Mouse (Mus musculus): ENCODE measurements around the gene Prdm16. TPM values are rescaled to one million over a fixed set of nuclear protein-coding genes. Genes with fewer than 3 reads are reported as not detected.

The Prdm16 gene
- polyA plus RNA-seq, 1 experiment, result not detected

- H3K4me1 ChIP-seq, result no peaks in the 10 kb centered on the region
- H3K4me3 ChIP-seq (replicated peaks), result no peak overlapping the region
- no peaks in the 10 kb centered on the region for H3K9me3 ChIP-seq
- no peak for TF ChIP-seq FLI1 (IDR thresholded peaks at IDR 0.05; ENCODE audit: low read length)
- H3K27me3 ChIP-seq (replicated peaks), result peaks cover 40% of the 10 kb centered on the region
- no peaks in the 10 kb centered on the region for H3K36me3 ChIP-seq (replicated peaks; ENCODE audit: low read length)
Observed at GRCm38 (mm10) chr4:154592562-154592961, 44.1 kb downstream of the Prdm16 start.

- no peaks in the 10 kb centered on the region for H3K9me3 ChIP-seq
- no peak overlapping the region for H3K4me3 ChIP-seq (replicated peaks)
- no peaks in the 10 kb centered on the region for H3K36me3 ChIP-seq (replicated peaks; ENCODE audit: low read length)
- no peak for TF ChIP-seq FLI1 (IDR thresholded peaks at IDR 0.05; ENCODE audit: low read length)
- TF ChIP-seq GATA1 (IDR thresholded peaks at IDR 0.05; ENCODE audit: borderline replicate concordance, low read length), result no peak
- peaks cover 45% of the 10 kb centered on the region for H3K27me3 ChIP-seq (replicated peaks)
- H3K4me1 ChIP-seq, result no peaks in the 10 kb centered on the region
Observed at GRCm38 (mm10) chr4:154590910-154591309, 45.8 kb downstream of the Prdm16 start.

DNA sequence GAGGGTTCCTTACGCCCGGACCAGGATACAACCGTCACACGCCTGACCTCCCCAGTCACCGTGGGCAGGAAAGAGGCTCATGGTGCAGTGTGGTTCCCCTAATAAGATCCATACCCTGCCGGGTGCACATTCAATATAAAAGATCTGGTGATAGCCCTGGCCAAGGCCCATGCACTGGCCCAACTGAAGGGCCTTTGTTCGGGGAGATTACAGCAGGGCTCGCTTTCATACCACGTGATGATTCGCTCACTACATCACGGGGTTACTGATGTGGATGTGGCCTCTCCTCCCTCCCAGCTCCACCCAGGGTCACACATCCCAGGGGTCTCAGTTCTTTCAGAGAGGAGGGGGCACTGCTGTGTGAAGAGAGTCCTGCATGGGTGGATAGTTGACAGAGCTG lies 50.3 kb downstream of the Prdm16 start:
- peaks cover 28% of the 10 kb centered on the region for H3K27me3 ChIP-seq (replicated peaks)
- H3K4me1 ChIP-seq, result no peaks in the 10 kb centered on the region
- no peak overlapping the region for H3K4me3 ChIP-seq (replicated peaks)
- H3K9me3 ChIP-seq, result no peaks in the 10 kb centered on the region
- H3K36me3 ChIP-seq (replicated peaks; ENCODE audit: low read length), result no peaks in the 10 kb centered on the region
- TF ChIP-seq GATA1 (IDR thresholded peaks at IDR 0.05; ENCODE audit: borderline replicate concordance, low read length) (no peak), FLI1 (IDR thresholded peaks at IDR 0.05; ENCODE audit: low read length) (no peak)

DNA sequence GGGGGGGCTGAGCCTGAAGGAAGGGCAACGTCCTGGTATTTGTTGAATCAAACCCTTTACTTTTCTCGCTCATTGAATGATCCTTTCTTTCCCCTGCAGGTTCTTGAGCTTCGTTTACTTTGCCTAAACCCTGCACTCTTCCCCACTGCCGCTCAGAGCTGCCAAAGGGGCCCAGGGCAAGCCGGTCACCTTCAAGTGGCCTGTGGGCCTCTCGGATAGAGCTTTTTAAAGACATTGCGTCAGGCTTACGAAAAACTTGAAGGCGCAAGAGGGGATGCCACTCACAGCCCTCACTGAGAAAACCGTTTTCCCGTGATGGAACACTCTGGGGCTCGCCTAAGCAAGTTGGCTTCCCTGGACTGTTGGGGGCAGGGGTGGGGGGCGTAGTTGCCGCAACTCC lies 50.9 kb downstream of the Prdm16 start:
- Histone ChIP-seq H3K36me3 (replicated peaks; ENCODE audit: low read length) (no peaks in the 10 kb centered on the region), H3K9me3 (no peaks in the 10 kb centered on the region), H3K4me1 (no peaks in the 10 kb centered on the region), H3K27me3 (replicated peaks) (peaks cover 27% of the 10 kb centered on the region), H3K4me3 (replicated peaks) (no peak overlapping the region)
- TF ChIP-seq GATA1 (IDR thresholded peaks at IDR 0.05; ENCODE audit: borderline replicate concordance, low read length) (no peak), FLI1 (IDR thresholded peaks at IDR 0.05; ENCODE audit: low read length) (no peak)

- no peaks in the 10 kb centered on the region for H3K9me3 ChIP-seq
- H3K4me3 ChIP-seq (replicated peaks), result no peak overlapping the region
- H3K36me3 ChIP-seq (replicated peaks; ENCODE audit: low read length), result no peaks in the 10 kb centered on the region
- TF ChIP-seq GATA1 (IDR thresholded peaks at IDR 0.05; ENCODE audit: borderline replicate concordance, low read length), result no peak
- TF ChIP-seq FLI1 (IDR thresholded peaks at IDR 0.05; ENCODE audit: low read length), result no peak
- H3K27me3 ChIP-seq (replicated peaks), result peaks cover 23% of the 10 kb centered on the region
- no peaks in the 10 kb centered on the region for H3K4me1 ChIP-seq
Observed at GRCm38 (mm10) chr4:154583712-154584111, 53.0 kb downstream of the Prdm16 start.

- Histone ChIP-seq H3K9me3 (no peaks in the 10 kb centered on the region), H3K4me3 (replicated peaks) (no peak overlapping the region), H3K4me1 (no peaks in the 10 kb centered on the region), H3K27me3 (replicated peaks) (peaks cover 25% of the 10 kb centered on the region), H3K36me3 (replicated peaks; ENCODE audit: low read length) (no peaks in the 10 kb centered on the region)
- TF ChIP-seq GATA1 (IDR thresholded peaks at IDR 0.05; ENCODE audit: borderline replicate concordance, low read length) (no peak), FLI1 (IDR thresholded peaks at IDR 0.05; ENCODE audit: low read length) (no peak)
Observed at GRCm38 (mm10) chr4:154582607-154583236, 54.0 kb downstream of the Prdm16 start.

DNA sequence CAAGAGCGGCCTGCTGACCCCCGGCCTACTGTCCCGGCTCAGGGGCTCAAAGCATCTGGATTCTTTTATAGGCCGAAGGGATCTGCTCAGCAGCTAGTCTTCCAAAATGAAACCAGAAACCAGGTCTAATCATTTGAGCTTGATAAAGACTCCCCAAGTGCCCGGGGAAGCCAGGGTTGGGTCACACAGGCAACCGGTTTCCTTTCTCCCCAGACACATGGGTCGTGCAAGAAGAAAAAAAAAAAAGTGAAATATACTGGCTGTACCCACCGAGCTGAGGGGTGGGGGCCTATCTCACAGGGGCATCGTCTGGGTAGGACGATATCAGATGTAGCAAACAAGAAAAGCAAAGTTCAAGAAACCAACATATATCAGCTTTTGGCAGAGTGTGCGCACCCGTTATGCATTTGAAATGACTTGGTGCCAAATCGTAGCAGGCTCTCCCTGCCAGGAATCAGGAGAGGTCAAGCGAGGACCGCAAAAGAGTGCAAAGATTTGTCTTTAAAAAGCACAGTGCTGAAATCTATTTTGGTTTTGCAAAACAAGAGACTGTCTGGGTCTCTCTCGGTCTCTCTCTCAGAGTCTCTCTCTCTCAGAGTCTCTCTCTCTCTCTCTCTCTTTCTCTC lies 55.3 kb downstream of the Prdm16 start:
- Histone ChIP-seq H3K36me3 (replicated peaks; ENCODE audit: low read length) (no peaks in the 10 kb centered on the region), H3K4me3 (replicated peaks) (no peak overlapping the region), H3K9me3 (no peaks in the 10 kb centered on the region), H3K27me3 (replicated peaks) (peaks cover 24% of the 10 kb centered on the region), H3K4me1 (no peaks in the 10 kb centered on the region)
- TF ChIP-seq GATA1 (IDR thresholded peaks at IDR 0.05; ENCODE audit: borderline replicate concordance, low read length) (no peak), FLI1 (IDR thresholded peaks at IDR 0.05; ENCODE audit: low read length) (no peak)

DNA sequence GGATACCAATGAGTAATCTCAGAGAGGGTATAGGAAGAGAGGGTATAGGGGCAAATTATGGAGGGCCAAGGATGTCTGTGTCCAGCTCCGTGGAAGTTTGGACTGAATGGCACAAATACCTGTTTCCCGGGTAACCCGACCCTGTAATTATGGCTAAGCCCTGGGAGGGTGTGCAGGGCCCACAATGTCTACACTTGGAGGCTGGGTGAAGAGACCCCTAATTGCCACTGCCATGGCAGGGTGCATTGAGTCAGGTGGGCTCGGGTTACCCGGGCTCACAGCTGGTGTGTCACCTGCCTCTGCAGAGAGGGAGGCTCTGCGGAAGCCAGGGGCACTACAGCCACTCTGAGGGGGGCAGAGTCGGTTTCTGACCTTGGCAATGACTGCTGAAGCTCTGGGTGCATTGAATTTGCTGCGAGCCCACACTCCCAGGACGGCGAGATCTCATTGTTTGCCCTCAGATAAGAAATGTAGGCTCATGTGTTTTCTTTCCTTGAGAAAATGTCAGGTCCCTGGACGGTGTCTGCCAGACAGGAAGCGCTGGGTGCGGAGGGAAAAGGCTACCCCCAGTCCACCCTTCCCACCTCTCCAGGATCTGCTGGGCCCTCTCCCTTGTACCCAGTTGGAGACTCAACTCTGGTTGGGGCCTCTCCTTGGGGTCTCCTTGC lies 62.3 kb downstream of the Prdm16 start:
- H3K9me3 ChIP-seq, result no peaks in the 10 kb centered on the region
- TF ChIP-seq FLI1 (IDR thresholded peaks at IDR 0.05; ENCODE audit: low read length) (no peak), GATA1 (IDR thresholded peaks at IDR 0.05; ENCODE audit: borderline replicate concordance, low read length) (no peak)
- no peaks in the 10 kb centered on the region for H3K36me3 ChIP-seq (replicated peaks; ENCODE audit: low read length)

GRCm38 (mm10) chr4:154570451-154570881 lies 66.2 kb downstream of the Prdm16 start:
- no peaks in the 10 kb centered on the region for H3K4me1 ChIP-seq
- no peaks in the 10 kb centered on the region for H3K9me3 ChIP-seq
- no peaks in the 10 kb centered on the region for H3K36me3 ChIP-seq (replicated peaks; ENCODE audit: low read length)
- H3K4me3 ChIP-seq (replicated peaks), result no peak overlapping the region
- no peak for TF ChIP-seq FLI1 (IDR thresholded peaks at IDR 0.05; ENCODE audit: low read length)
- no peak for TF ChIP-seq GATA1 (IDR thresholded peaks at IDR 0.05; ENCODE audit: borderline replicate concordance, low read length)
- H3K27me3 ChIP-seq (replicated peaks), result peaks cover 47% of the 10 kb centered on the region

More for the DNA sequence above, 62.3 kb downstream of the Prdm16 start:
- Histone ChIP-seq H3K4me3 (replicated peaks) (no peak overlapping the region), H3K4me1 (no peaks in the 10 kb centered on the region), H3K27me3 (replicated peaks) (peaks cover 40% of the 10 kb centered on the region)

- Histone ChIP-seq H3K4me1 (no peaks in the 10 kb centered on the region), H3K9me3 (no peaks in the 10 kb centered on the region), H3K4me3 (replicated peaks) (no peak overlapping the region), H3K27me3 (replicated peaks) (peaks cover 49% of the 10 kb centered on the region), H3K36me3 (replicated peaks; ENCODE audit: low read length) (no peaks in the 10 kb centered on the region)
- TF ChIP-seq FLI1 (IDR thresholded peaks at IDR 0.05; ENCODE audit: low read length), result no peak
- no peak for TF ChIP-seq GATA1 (IDR thresholded peaks at IDR 0.05; ENCODE audit: borderline replicate concordance, low read length)
Observed at GRCm38 (mm10) chr4:154569845-154570244, 66.8 kb downstream of the Prdm16 start.

All from megakaryocyte, embryonic 14.5 days (primary cell).